In the genomic region with DNA sequence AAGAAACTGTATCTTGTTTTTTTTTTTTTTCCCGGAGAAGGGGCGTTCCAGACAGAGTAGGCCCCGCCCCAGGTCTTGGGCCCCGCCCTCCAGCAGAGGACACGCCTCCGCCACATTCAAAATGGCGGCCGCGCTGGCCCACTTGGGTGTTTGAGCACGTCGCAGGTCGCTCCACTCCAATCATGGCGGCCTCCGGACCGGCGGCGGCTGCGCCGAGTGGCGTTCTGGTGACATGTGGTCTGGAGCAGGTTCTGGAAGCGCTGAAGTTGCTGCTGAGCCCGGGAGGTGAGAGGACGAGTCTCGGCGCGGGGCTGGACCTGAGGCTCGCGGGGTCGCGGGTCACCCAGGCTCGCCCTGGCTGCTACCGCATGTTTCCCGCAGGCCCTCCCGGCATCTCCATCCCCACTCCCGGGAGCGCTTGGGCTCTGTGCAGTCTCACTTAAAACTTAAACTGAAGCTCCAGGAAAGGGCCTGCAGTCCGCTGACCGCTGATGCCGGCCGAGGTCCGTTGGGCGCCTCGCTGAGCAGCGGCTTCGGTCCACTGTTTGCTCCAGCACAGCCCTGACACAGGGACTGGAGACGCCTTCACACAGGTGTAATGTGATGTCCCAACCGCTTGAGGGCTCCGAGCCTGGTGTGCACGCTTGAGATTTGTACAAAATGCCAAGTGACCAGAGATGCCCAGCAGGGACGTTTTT, we compare ENCODE assay signal across 8 mouse cellular contexts. TPM values are rescaled to one million over a fixed set of nuclear protein-coding genes. Genes with fewer than 3 reads are reported as not detected.
DNase-seq lines count a peak whose midpoint lies in the region; ATAC-seq and TF ChIP-seq lines count a peak whose summit lies in the region.

Tango6 (plus strand) TSS at position 98 of the 698 bp plus-strand sequence.

- H3K36me3 ChIP-seq in CH12.LX (replicated peaks in 1 of 2; ENCODE audit: control insufficient read depth in 1 of 2, insufficient read depth in 1 of 2, low read length in 1 of 2): peaks cover 0 to under 1% of the 10 kb centered on the region in 2 experiments
- H3K36me3 ChIP-seq in forebrain, embryonic 12.5 days (replicated peaks): no peaks in the 10 kb centered on the region
- no peaks in the 10 kb centered on the region for H3K36me3 ChIP-seq in heart, postnatal 0 days (replicated peaks; ENCODE audit: control insufficient read depth, insufficient read depth, low read length)
- H3K36me3 ChIP-seq in liver, postnatal 0 days (replicated peaks; ENCODE audit: insufficient read depth, low read length): no peaks in the 10 kb centered on the region
- H3K36me3 ChIP-seq in neural tube, embryonic 14.5 days (ENCODE audit: control insufficient read depth, insufficient read depth, low read length): no peaks in the 10 kb centered on the region

- H3K79me2 ChIP-seq in CH12.LX (replicated peaks; ENCODE audit: control insufficient read depth, extremely low read depth, insufficient read depth, poor library complexity, severe bottlenecking): no peaks in the 10 kb centered on the region

- H3K27me3 ChIP-seq in CH12.LX (replicated peaks): no peaks in the 10 kb centered on the region
- no peaks in the 10 kb centered on the region for H3K27me3 ChIP-seq in forebrain, embryonic 12.5 days
- H3K27me3 ChIP-seq in heart, postnatal 0 days (ENCODE audit: control insufficient read depth, insufficient read depth, low read length): no peaks in the 10 kb centered on the region
- H3K27me3 ChIP-seq in liver, postnatal 0 days (ENCODE audit: insufficient read depth, low read length): no peaks in the 10 kb centered on the region
- no peaks in the 10 kb centered on the region for H3K27me3 ChIP-seq in neural tube, embryonic 14.5 days (ENCODE audit: control insufficient read depth, insufficient read depth, low read length)

- dilution Hi-C loops in CH12.LX (cut with MboI; ENCODE audit: extremely low pct_ligation_motif_present, extremely low pct_unique_long_range_greater_than_20kb, low sequenced_read_pairs): no loop called here

- no peak; the same call in none of the 2 replicates for TF ChIP-seq RAD21 in CH12.LX (IDR thresholded peaks at IDR 0.05; ENCODE audit: low read depth, low read length)

- peak; percentile 84 for DNase-seq in CH12.LX (ENCODE audit: extremely low read depth)
- peak; percentile 71 for DNase-seq in c-Kit-positive CD71-positive TER-119-negative erythroid progenitor cells, embryonic 14.5 days (ENCODE audit: low read depth)
- DNase-seq in heart, postnatal 0 days (ENCODE audit: low spot score): peak; percentile 84
- DNase-seq in large intestine, adult 2 months (ENCODE audit: low read depth, low spot score): peak; percentile 50
- DNase-seq in liver, postnatal 0 days: peak; percentile 91
- DNase-seq in testis, postnatal 10 days (ENCODE audit: low spot score): peak; percentile 97

- ATAC-seq in forebrain, embryonic 12.5 days (ENCODE audit: low FRiP score): peak; percentile 96
- ATAC-seq in heart, postnatal 0 days (ENCODE audit: insufficient read depth, low read depth): peak; percentile 97
- peak; percentile 96 for ATAC-seq in liver, postnatal 0 days
- peak; percentile 94 for ATAC-seq in neural tube, embryonic 14.5 days (ENCODE audit: low read depth)

- peak; percentile 32 to 69; a peak in 3 of 4 replicates for TF ChIP-seq CTCF in CH12.LX (conservative IDR thresholded peaks at IDR 0.05 in 1 of 2, IDR thresholded peaks at IDR 0.05 in 1 of 2; ENCODE audit: low read depth in 2 of 2, low read length in 2 of 2)
- peak; percentile 69 for TF ChIP-seq CTCF in heart, postnatal 0 days (IDR thresholded peaks at IDR 0.05; ENCODE audit: low read depth)
- TF ChIP-seq CTCF in liver, postnatal 0 days (IDR thresholded peaks at IDR 0.05; ENCODE audit: low read depth): peak; percentile 79

- WGBS in forebrain, embryonic 12.5 days: under 1% methylated on average over 50 of the region's 50 CpGs
- under 1% methylated on average over 50 of the region's 50 CpGs for WGBS in heart, postnatal 0 days
- WGBS in large intestine, adult 2 months: under 1% methylated on average over 50 of the region's 50 CpGs
- WGBS in liver, postnatal 0 days (ENCODE audit: insufficient replicate concordance): 1% methylated on average over 48 of the region's 50 CpGs
- WGBS in neural tube, embryonic 14.5 days: under 1% methylated on average over 43 of the region's 50 CpGs

- peak within 1 kb of the TSS; percentile 54 for H3K9ac ChIP-seq in CH12.LX (ENCODE audit: insufficient read depth, low read depth)
- H3K9ac ChIP-seq in forebrain, embryonic 12.5 days: peak within 1 kb of the TSS; percentile 80
- peak within 1 kb of the TSS; percentile 62 for H3K9ac ChIP-seq in heart, postnatal 0 days (replicated peaks; ENCODE audit: low read depth, low read length)
- peak within 1 kb of the TSS; percentile 72 for H3K9ac ChIP-seq in liver, postnatal 0 days (replicated peaks)
- peak within 1 kb of the TSS; percentile 65 for H3K9ac ChIP-seq in neural tube, embryonic 14.5 days (replicated peaks; ENCODE audit: low read depth, low read length)

- H3K4me1 ChIP-seq in CH12.LX (ENCODE audit: control insufficient read depth in 1 of 2, insufficient read depth in 2 of 2): peaks cover under 1 to 16% of the 10 kb centered on the region in 2 experiments; a peak in 3 of 4 replicates
- no peaks in the 10 kb centered on the region; the same call in 1 of the 2 replicates for H3K4me1 ChIP-seq in forebrain, embryonic 12.5 days
- no peaks in the 10 kb centered on the region for H3K4me1 ChIP-seq in heart, postnatal 0 days (ENCODE audit: control insufficient read depth, insufficient read depth)
- no peaks in the 10 kb centered on the region; the same call in 1 of the 2 replicates for H3K4me1 ChIP-seq in liver, postnatal 0 days (ENCODE audit: insufficient read depth)
- no peaks in the 10 kb centered on the region for H3K4me1 ChIP-seq in neural tube, embryonic 14.5 days (ENCODE audit: control insufficient read depth, insufficient read depth, low read length)

- in situ Hi-C loops in CH12.LX (cut with MboI; ENCODE audit: low pct_ligation_motif_present, low pct_unique_long_range_greater_than_20kb, low sequenced_read_pairs): no loop called here

- H3K4me3 ChIP-seq in CH12.LX (replicated peaks in 1 of 3; ENCODE audit: low read depth in 2 of 3, low read length in 2 of 3, poor library complexity in 1 of 3): peak within 1 kb of the TSS; percentile 71 to 81 (median 71)
- peak within 1 kb of the TSS; percentile 74 for H3K4me3 ChIP-seq in forebrain, embryonic 12.5 days (replicated peaks)
- H3K4me3 ChIP-seq in heart, postnatal 0 days (ENCODE audit: low read depth, low read length): peak within 1 kb of the TSS; percentile 62
- H3K4me3 ChIP-seq in liver, postnatal 0 days (ENCODE audit: low read depth, low read length): peak within 1 kb of the TSS; percentile 71
- peak within 1 kb of the TSS; percentile 63 for H3K4me3 ChIP-seq in neural tube, embryonic 14.5 days (ENCODE audit: low read depth, low read length)

- no peak for TF ChIP-seq EP300 in CH12.LX (IDR thresholded peaks at IDR 0.05; ENCODE audit: low read length)
- no peak for TF ChIP-seq EP300 in heart, postnatal 0 days (IDR thresholded peaks at IDR 0.05; ENCODE audit: low read depth)
- TF ChIP-seq EP300 in liver, postnatal 0 days (IDR thresholded peaks at IDR 0.05; ENCODE audit: low read depth): no peak

- peak within 1 kb of the TSS; percentile 21; the same call in 1 of the 2 replicates for H3K27ac ChIP-seq in CH12.LX (ENCODE audit: insufficient read depth, low read depth)
- peak within 1 kb of the TSS; percentile 95 for H3K27ac ChIP-seq in forebrain, embryonic 12.5 days
- H3K27ac ChIP-seq in heart, postnatal 0 days (ENCODE audit: low read depth): peak within 1 kb of the TSS; percentile 87
- H3K27ac ChIP-seq in liver, postnatal 0 days (ENCODE audit: low read depth): peak within 1 kb of the TSS; percentile 87
- H3K27ac ChIP-seq in neural tube, embryonic 14.5 days (ENCODE audit: low read depth, low read length): peak within 1 kb of the TSS; percentile 88

- peak; percentile 93 for TF ChIP-seq POLR2A in CH12.LX (IDR thresholded peaks at IDR 0.05; ENCODE audit: low read depth, low read length)

- no peaks in the 10 kb centered on the region for H3K9me3 ChIP-seq in CH12.LX (replicated peaks; ENCODE audit: low read length)
- H3K9me3 ChIP-seq in forebrain, embryonic 12.5 days: no peaks in the 10 kb centered on the region
- no peaks in the 10 kb centered on the region for H3K9me3 ChIP-seq in heart, postnatal 0 days (replicated peaks; ENCODE audit: control insufficient read depth, low read length)
- H3K9me3 ChIP-seq in liver, postnatal 0 days (ENCODE audit: low read length): no peaks in the 10 kb centered on the region
- H3K9me3 ChIP-seq in neural tube, embryonic 14.5 days (ENCODE audit: control insufficient read depth, low read length): no peaks in the 10 kb centered on the region

- H3K4me2 ChIP-seq in CH12.LX (ENCODE audit: insufficient read depth, low read depth, poor library complexity, severe bottlenecking): peak within 1 kb of the TSS; percentile 36; the same call in 1 of the 2 replicates
- peak within 1 kb of the TSS; percentile 54 for H3K4me2 ChIP-seq in forebrain, embryonic 12.5 days
- peak within 1 kb of the TSS; percentile 69 for H3K4me2 ChIP-seq in heart, postnatal 0 days (ENCODE audit: low read depth, low read length)
- H3K4me2 ChIP-seq in liver, postnatal 0 days (ENCODE audit: low read depth, low read length): peak within 1 kb of the TSS; percentile 71
- peak within 1 kb of the TSS; percentile 50 for H3K4me2 ChIP-seq in neural tube, embryonic 14.5 days (ENCODE audit: low read depth, low read length)

TF ChIP-seq in CH12.LX, 34 proteins besides CTCF, POLR2A, EP300 and RAD21 (continues in another document):
- TF ChIP-seq JUN (IDR thresholded peaks at IDR 0.05; ENCODE audit: insufficient read depth, low read depth, low read length): no peak
- TF ChIP-seq MAFK (IDR thresholded peaks at IDR 0.05; ENCODE audit: insufficient replicate concordance, low read length): no peak
- TF ChIP-seq UBTF (IDR thresholded peaks at IDR 0.05; ENCODE audit: low read depth, low read length): no peak
- TF ChIP-seq ZC3H11A (IDR thresholded peaks at IDR 0.05; ENCODE audit: low read depth, low read length): no peak
- TF ChIP-seq NRF1 (IDR thresholded peaks at IDR 0.05; ENCODE audit: low read depth, low read length): peak; percentile 73
- peak; percentile 95 for TF ChIP-seq TCF12 (IDR thresholded peaks at IDR 0.05; ENCODE audit: low read depth, low read length)
- TF ChIP-seq MAZ (IDR thresholded peaks at IDR 0.05; ENCODE audit: low read depth, low read length): no peak

RNA-seq across cellular contexts. Expression of gene Tango6, which starts in this region (rescaled TPM):
- total RNA-seq in CH12.LX (2012; rRNA removed) (4.3 and 4.5 TPM in 2 replicates), CH12.LX (2014; rRNA removed) (2.1 and 2.9 TPM in 2 replicates)
- 5.6 and 6.4 TPM in 2 replicates for polyA plus RNA-seq in CH12.LX (2012; ENCODE audit: insufficient read length, low read depth)
- 8.8 and 9.9 TPM in 2 replicates for polyA plus RNA-seq in forebrain, embryonic 12.5 days (2016; fragmentation: Nextera tagmentation; extraction: Ambion mirVana)
- 8.0 and 13.5 TPM in 2 replicates for total RNA-seq in heart, postnatal 0 days (2014; rRNA removed; ENCODE audit: low replicate concordance)
- 4.0 and 4.3 TPM in 2 replicates for polyA plus RNA-seq in heart, postnatal 0 days (2015; fragmentation: Nextera tagmentation; extraction: Ambion mirVana)
- polyA plus RNA-seq in large intestine, adult 2 months (2012; rRNA removed): 1.8 and 2.8 TPM in 2 replicates
- 1.5 and 1.8 TPM in 2 replicates for polyA plus RNA-seq in liver, postnatal 0 days (2015; fragmentation: Nextera tagmentation; extraction: Ambion mirVana)
- 5.8 and 6.0 TPM in 2 replicates for polyA plus RNA-seq in neural tube, embryonic 14.5 days (2014; fragmentation: Nextera tagmentation; extraction: Ambion mirVana)

Comparison
In these comparisons a context has a peak if more than half of its experiments do, and no peak if none do; other contexts are left out.
1. Peak in every context shown above with its lines: DNase-seq, ATAC-seq, H3K4me3 ChIP-seq and H3K27ac ChIP-seq.
2. H3K27ac ChIP-seq: peak in every context shown above with its lines; median percentile 95 in forebrain, embryonic 12.5 days; 88 in neural tube, embryonic 14.5 days; 87 in heart, postnatal 0 days; 87 in liver, postnatal 0 days; 21 in CH12.LX.